Mouse (Mus musculus) cerebellum, adult 11-12 months (tissue): Measurements from ENCODE around the gene Hemgn.

ENCODE experiments used
- DNase-seq: peaks from one replicate; pipeline ENCODE4 v3.0.0; 2022

Hemgn gene

DNA sequence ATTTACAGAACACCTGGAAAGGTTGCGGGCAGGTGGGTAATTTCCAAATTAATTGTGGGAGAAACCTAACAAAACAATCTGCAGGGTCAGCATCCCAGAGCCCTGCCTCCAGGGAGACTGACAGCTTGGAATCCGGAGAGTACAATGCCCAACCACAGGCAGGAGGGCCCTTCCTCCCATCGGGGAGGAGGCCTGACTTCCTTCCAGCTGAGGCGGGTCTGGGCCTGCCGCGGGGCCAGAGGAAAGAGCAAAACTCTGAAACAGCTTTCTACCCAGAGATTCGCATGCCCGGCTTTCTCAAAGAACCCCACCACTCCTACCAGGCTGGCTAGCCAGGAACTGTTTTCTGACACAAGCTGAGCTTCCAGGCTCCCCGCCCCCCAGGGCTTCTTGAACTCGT lies 60.3 kb downstream of the Hemgn start:
- no peak for DNase-seq

DNA sequence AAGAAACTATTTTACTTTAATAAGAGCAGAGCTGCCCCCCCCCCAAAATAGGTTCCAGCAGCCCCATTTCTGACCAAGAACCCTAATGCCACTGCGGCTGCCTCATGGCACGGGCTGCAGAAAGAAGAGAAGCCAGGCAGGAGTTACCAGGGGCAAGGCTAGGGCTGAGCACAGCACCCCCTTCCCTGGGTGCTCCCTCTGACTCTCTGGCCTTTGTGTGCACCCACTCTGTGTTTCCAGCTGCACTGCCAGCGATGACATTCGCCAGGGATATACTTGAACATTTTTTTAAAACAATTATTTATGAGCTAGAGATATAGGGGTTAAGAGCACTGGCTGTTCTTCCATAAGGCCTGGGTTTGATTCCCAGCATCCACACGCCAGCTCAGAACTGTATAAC lies 63.8 kb downstream of the Hemgn start:
- no peak for DNase-seq

DNA sequence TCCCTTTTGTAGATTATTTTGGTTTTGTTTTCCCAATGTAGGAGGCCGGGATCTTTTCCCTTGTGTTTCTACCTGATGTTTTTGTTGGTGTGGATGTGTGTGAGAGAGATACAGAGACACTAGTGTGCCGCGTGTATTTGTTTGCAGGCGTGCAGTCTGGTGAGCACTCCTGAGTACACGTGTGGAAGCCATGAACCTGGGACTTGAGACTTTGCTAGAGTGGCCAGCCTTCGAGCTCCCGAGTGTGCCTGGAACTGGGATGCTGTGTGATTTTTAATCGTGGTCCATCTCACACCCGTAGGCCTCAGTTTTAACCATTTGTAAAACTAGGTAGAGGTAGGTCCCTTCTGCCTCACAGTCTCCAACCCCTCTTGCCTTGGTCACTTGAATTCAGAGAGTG lies 64.4 kb downstream of the Hemgn start:
- no peak for DNase-seq

DNA sequence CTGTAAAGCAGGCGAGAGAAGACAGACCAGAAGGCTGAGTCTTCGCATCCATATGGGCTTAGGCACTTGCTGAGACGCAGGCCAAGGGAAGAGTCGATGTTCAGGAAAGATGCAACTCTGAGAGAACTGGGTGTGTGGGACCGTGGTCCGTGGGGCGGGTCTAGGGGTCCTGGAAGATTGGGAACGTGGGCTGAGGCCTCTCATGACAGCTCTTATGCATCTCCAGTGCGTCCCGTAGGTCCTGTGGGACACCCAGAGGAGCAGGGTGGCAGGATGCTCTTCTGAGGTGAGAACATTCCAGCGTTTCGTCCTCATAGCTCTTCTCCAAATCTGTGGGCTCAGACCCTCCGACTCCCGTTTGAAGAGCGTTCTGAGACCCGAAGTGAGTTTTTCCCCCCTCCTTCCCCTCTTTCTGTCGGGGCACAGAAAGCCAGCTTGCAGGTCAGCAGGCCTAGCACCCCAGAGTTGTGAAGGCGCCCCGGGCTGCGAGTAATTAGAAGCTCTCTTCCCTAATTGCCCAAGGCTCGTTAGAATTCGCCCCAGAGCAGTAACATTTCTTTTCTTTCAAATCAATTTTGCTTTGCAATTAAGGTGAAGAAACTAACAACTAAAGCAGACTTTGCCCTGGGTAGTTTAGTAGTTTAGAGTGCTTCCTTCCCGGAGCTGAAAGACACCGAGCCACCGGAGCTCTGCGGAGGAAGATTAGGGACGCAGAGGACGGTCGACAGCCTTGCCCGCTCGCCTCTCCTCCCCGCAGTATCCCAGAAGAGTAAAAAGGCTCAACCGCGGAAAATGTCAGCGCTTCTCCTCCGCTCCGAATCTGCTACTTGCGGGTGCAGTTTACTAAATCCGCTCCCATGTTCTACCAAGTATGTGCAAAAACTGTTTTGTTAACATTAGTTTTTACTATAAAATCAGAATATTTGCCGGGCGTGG lies 65.5 kb downstream of the Hemgn start:
- no peak for DNase-seq

DNA sequence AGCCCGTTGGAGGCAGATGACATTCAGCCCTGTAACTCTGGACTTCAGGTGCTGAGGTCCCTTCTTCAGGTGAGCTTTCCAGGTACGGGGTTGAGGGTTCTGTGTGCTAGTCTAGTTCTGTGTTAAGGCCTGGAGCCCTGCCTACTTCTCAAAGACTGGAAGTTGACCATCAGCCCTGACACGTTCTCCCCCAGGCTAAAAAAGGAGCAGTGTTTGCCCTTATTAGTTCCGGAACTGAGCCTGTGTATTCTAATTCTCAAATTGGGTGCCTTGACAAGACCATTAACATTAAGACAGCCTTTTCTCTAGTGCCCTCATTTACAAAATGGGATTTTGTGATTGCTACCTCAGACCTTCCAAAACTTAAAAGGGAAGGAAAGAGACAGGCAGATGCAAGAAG lies 66.2 kb downstream of the Hemgn start:
- no peak for DNase-seq

DNA sequence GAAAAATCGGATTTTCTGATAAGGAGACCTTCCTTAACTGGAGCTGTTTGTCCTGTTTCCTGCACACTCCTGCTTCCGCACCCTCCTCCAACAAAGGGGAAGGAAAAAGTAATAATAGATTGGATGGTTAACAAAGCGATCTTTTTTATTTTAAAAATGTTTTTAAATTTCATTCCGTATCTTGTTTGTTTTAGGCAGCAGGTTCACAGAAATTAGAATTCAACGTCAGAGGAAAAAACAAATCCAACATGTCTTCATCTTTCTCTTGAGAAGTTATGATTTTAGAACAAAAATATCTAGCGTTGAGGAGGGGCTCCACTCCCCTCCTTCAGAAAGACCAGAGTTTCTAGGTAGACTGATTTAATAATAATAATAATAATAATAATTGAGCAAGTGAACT lies 67.1 kb downstream of the Hemgn start:
- no peak for DNase-seq

DNA sequence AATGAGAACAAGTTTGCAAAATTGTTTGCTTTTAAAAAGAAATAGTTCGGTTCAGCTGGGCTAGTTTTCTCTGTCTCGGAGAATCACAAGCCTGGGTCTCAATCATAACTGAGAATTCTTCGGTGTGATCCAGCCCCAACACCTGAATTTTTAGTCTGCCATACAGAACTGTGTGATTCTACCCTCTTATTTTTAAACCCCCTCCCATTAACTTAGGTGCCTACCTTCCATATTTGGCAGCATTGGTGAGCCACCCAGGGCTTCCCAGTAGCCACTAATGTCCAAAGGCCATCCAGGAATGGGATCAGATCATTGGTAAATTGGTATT lies 67.6 kb downstream of the Hemgn start:
- no peak for DNase-seq

DNA sequence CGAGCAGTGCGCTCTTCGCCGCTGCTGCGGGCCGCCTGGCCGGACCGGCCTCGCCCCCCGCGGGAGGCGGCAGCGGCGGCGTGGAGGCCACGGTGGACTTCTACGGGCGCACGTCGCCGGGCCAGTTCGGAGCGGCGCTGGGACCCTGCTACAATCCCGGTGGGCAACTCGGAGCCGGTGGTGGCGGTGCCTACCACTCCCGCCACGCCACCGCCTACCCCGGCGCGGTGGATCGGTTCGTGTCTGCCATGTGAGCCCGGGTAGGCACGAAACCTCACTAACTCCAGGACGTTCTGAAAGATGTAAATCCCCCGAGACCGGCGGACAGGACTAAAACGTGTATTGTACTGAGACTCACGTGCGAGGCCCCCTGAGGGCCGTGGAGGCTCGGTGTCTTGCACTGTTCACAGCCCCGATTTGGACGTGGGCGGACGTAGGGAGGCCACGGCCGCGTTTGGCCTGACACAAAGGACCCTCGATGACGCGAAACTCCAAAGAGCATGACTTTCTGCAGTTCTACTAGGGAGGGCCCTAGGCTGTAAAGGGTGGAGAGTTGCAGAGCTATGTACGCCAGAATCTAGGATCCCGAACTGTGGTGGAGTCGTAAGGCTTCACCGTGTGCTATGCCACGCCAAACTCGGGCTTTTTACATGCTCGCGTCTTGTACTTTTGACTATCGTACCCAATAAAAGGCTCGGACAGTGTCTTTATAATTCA lies 68.1 kb downstream of the Hemgn start:
- no peak for DNase-seq

DNA sequence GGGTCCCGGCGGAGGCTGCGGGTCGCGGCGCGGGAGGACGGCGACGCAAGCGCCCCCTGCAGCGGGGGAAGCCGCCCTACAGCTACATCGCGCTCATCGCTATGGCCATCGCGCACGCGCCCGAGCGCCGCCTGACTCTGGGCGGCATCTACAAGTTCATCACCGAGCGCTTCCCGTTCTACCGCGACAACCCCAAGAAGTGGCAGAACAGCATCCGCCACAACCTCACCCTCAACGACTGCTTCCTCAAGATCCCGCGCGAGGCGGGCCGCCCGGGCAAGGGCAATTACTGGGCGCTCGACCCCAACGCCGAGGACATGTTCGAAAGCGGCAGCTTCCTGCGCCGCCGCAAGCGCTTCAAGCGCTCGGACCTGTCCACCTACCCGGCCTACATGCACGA lies 69.0 kb downstream of the Hemgn start:
- no peak for DNase-seq
